Mouse (Mus musculus): Measurements from ENCODE around the gene Pcdh9.

GRCm38 (mm10) chr14:93885551-93886084 lies 4.9 kb downstream of the Pcdh9 start:
- no peak for TF ChIP-seq CTCF (conservative IDR thresholded peaks at IDR 0.05; ENCODE audit: insufficient read depth, insufficient read length, low read depth, low read length)
- no peak for TF ChIP-seq POLR2A (IDR thresholded peaks at IDR 0.05; ENCODE audit: low read depth, low read length)
